Mouse (Mus musculus): ENCODE results near the gene Olfr867. TPM values are rescaled to one million over a fixed set of nuclear protein-coding genes. Genes with fewer than 3 reads are reported as not detected.

Olfr867 gene
- polyA plus RNA-seq, 1 experiment = not detected

GRCm38 (mm10) chr9:20070236-20070635 is 12.9 kb upstream of the Olfr867 start:
- Histone ChIP-seq H3K27me3 (ENCODE audit: control insufficient read depth, insufficient read depth, insufficient read length) (no peaks in the 10 kb centered on the region), H3K79me2 (ENCODE audit: control insufficient read depth, insufficient read depth) (no peaks in the 10 kb centered on the region), H3K36me3 (ENCODE audit: control insufficient read depth, insufficient read depth) (no peaks in the 10 kb centered on the region), H3K4me2 (ENCODE audit: low read depth) (no peak overlapping the region), H3K4me3 (no peak overlapping the region), H3ac (ENCODE audit: control insufficient read depth, insufficient read length) (no peak overlapping the region)
- TF ChIP-seq MYOD1 (IDR thresholded peaks at IDR 0.05; ENCODE audit: control insufficient read depth in 1 of 3, insufficient read length in 2 of 3, low read depth in 2 of 3) = no peak

- Histone ChIP-seq H3K4me3 (no peak overlapping the region), H3K36me3 (ENCODE audit: control insufficient read depth, insufficient read depth) (no peaks in the 10 kb centered on the region), H3K27me3 (ENCODE audit: control insufficient read depth, insufficient read depth, insufficient read length) (no peaks in the 10 kb centered on the region), H3ac (ENCODE audit: control insufficient read depth, insufficient read length) (no peak overlapping the region), H3K4me2 (ENCODE audit: low read depth) (no peak overlapping the region), H3K79me2 (ENCODE audit: control insufficient read depth, insufficient read depth) (no peaks in the 10 kb centered on the region)
- no peak for TF ChIP-seq MYOG (IDR thresholded peaks at IDR 0.05; ENCODE audit: control insufficient read depth in 1 of 3, insufficient read depth in 1 of 3, insufficient read length in 2 of 3, low read depth in 2 of 3)
- TF ChIP-seq USF1 (IDR thresholded peaks at IDR 0.05; ENCODE audit: low read depth) = no peak
- no peak for TF ChIP-seq CEBPB (IDR thresholded peaks at IDR 0.05; ENCODE audit: insufficient read depth, poor library complexity, severe bottlenecking)
- no peak for TF ChIP-seq MAX (IDR thresholded peaks at IDR 0.05; ENCODE audit: low read depth)
- no peak for TF ChIP-seq POLR2A (IDR thresholded peaks at IDR 0.05; ENCODE audit: insufficient read length, low read depth)
- no peak for TF ChIP-seq E2F4 (IDR thresholded peaks at IDR 0.05; ENCODE audit: insufficient read depth)
- no peak for TF ChIP-seq SRF (IDR thresholded peaks at IDR 0.05; ENCODE audit: control insufficient read depth, insufficient read length, low read depth)
- no peak for TF ChIP-seq TCF3 (IDR thresholded peaks at IDR 0.05; ENCODE audit: insufficient read length, low read depth)
- no peak for TF ChIP-seq MYOD1 (IDR thresholded peaks at IDR 0.05; ENCODE audit: control insufficient read depth in 1 of 3, insufficient read length in 2 of 3, low read depth in 2 of 3)
- no peak for TF ChIP-seq REST (IDR thresholded peaks at IDR 0.05; ENCODE audit: insufficient read depth, insufficient read length)
- TF ChIP-seq TCF12 (IDR thresholded peaks at IDR 0.05; ENCODE audit: insufficient read depth, poor library complexity, severe bottlenecking) = no peak
- TF ChIP-seq POLR2AphosphoS2 (IDR thresholded peaks at IDR 0.05; ENCODE audit: insufficient read length, low read depth) = no peak
Measured at GRCm38 (mm10) chr9:20047964-20048363, 9.4 kb downstream of the Olfr867 start.

GRCm38 (mm10) chr9:20027935-20028334 is 29.4 kb downstream of the Olfr867 start, which contains the start of gene Olfr866:
Gene Olfr866, minus strand, starts transcription at chr9:20028035.
- Histone ChIP-seq H3K79me2 (ENCODE audit: control insufficient read depth, insufficient read depth) (no peaks in the 10 kb centered on the region), H3K4me2 (ENCODE audit: low read depth) (no peak within 1 kb of the TSS), H3K36me3 (ENCODE audit: control insufficient read depth, insufficient read depth) (no peaks in the 10 kb centered on the region), H3K27me3 (ENCODE audit: control insufficient read depth, insufficient read depth, insufficient read length) (no peaks in the 10 kb centered on the region), H3K4me3 (no peak within 1 kb of the TSS), H3ac (ENCODE audit: control insufficient read depth, insufficient read length) (no peak within 1 kb of the TSS)
- TF ChIP-seq TCF3 (IDR thresholded peaks at IDR 0.05; ENCODE audit: insufficient read length, low read depth) (no peak), USF1 (IDR thresholded peaks at IDR 0.05; ENCODE audit: low read depth) (no peak), REST (IDR thresholded peaks at IDR 0.05; ENCODE audit: insufficient read depth, insufficient read length) (no peak), E2F4 (IDR thresholded peaks at IDR 0.05; ENCODE audit: insufficient read depth) (no peak), MYOD1 (IDR thresholded peaks at IDR 0.05; ENCODE audit: control insufficient read depth in 1 of 3, insufficient read length in 2 of 3, low read depth in 2 of 3) (no peak), TCF12 (IDR thresholded peaks at IDR 0.05; ENCODE audit: insufficient read depth, poor library complexity, severe bottlenecking) (no peak), CEBPB (IDR thresholded peaks at IDR 0.05; ENCODE audit: insufficient read depth, poor library complexity, severe bottlenecking) (no peak), MAX (IDR thresholded peaks at IDR 0.05; ENCODE audit: low read depth) (no peak), MYOG (IDR thresholded peaks at IDR 0.05; ENCODE audit: control insufficient read depth in 1 of 3, insufficient read depth in 1 of 3, insufficient read length in 2 of 3, low read depth in 2 of 3) (no peak), POLR2A (IDR thresholded peaks at IDR 0.05; ENCODE audit: insufficient read length, low read depth) (no peak), SRF (IDR thresholded peaks at IDR 0.05; ENCODE audit: control insufficient read depth, insufficient read length, low read depth) (no peak), POLR2AphosphoS2 (IDR thresholded peaks at IDR 0.05; ENCODE audit: insufficient read length, low read depth) (no peak)

Other genes with a start within 250 kb of the Olfr867 start
- gene Olfr860, start 207.8 kb downstream of the Olfr867 start, polyA plus RNA-seq (2012; fragmentation: generic; extraction: Trizol) = not detected
- not detected for gene Olfr862, start 169.6 kb downstream of the Olfr867 start, polyA plus RNA-seq (2012; fragmentation: generic; extraction: Trizol)
- gene Olfr77, start 140.7 kb downstream of the Olfr867 start, polyA plus RNA-seq (2012; fragmentation: generic; extraction: Trizol) = 0.25 TPM
- gene Olfr866, start 29.5 kb downstream of the Olfr867 start, polyA plus RNA-seq (2012; fragmentation: generic; extraction: Trizol) = not detected
- not detected for gene Olfr868, start 41.1 kb upstream of the Olfr867 start, polyA plus RNA-seq (2012; fragmentation: generic; extraction: Trizol)
- gene Olfr869, start 71.4 kb upstream of the Olfr867 start, polyA plus RNA-seq (2012; fragmentation: generic; extraction: Trizol) = not detected
- gene Olfr870, start 116.5 kb upstream of the Olfr867 start, polyA plus RNA-seq (2012; fragmentation: generic; extraction: Trizol) = not detected
- not detected for gene Olfr871, start 154.6 kb upstream of the Olfr867 start, polyA plus RNA-seq (2012; fragmentation: generic; extraction: Trizol)
- not detected for gene Olfr872, start 179.6 kb upstream of the Olfr867 start, polyA plus RNA-seq (2012; fragmentation: generic; extraction: Trizol)
- not detected for gene Olfr39, start 224.8 kb upstream of the Olfr867 start, polyA plus RNA-seq (2012; fragmentation: generic; extraction: Trizol)
- gene Olfr873, start 241.0 kb upstream of the Olfr867 start, polyA plus RNA-seq (2012; fragmentation: generic; extraction: Trizol) = not detected

Measured in myocyte (in vitro differentiated cells).